Mouse (Mus musculus): ENCODE results near the gene Erg.

Erg gene

GRCm38 (mm10) chr16:95387008-95387407 lies 199.4 kb downstream of the Erg start:
- DNase-seq (ENCODE audit: low read depth) = no peak

GRCm38 (mm10) chr16:95385299-95385973 lies 201.0 kb downstream of the Erg start:
- DNase-seq (ENCODE audit: low read depth) = no peak

- DNase-seq (ENCODE audit: low read depth) = no peak
These were observed 201.7 kb downstream of the Erg start for GRCm38 (mm10) chr16:95384590-95385148.

GRCm38 (mm10) chr16:95382251-95382650 lies 204.1 kb downstream of the Erg start:
- DNase-seq (ENCODE audit: low read depth) = no peak

GRCm38 (mm10) chr16:95376834-95377233 lies 209.6 kb downstream of the Erg start:
- DNase-seq (ENCODE audit: low read depth) = no peak

GRCm38 (mm10) chr16:95376364-95376763 lies 210.0 kb downstream of the Erg start:
- no peak for DNase-seq (ENCODE audit: low read depth)

GRCm38 (mm10) chr16:95374646-95375045 lies 211.7 kb downstream of the Erg start:
- DNase-seq (ENCODE audit: low read depth) = no peak

GRCm38 (mm10) chr16:95372960-95373359 lies 213.4 kb downstream of the Erg start:
- DNase-seq (ENCODE audit: low read depth) = no peak

GRCm38 (mm10) chr16:95371713-95372112 lies 214.7 kb downstream of the Erg start:
- no peak for DNase-seq (ENCODE audit: low read depth)

- no peak for DNase-seq (ENCODE audit: low read depth)
These were observed 219.2 kb downstream of the Erg start for GRCm38 (mm10) chr16:95366989-95367765.

GRCm38 (mm10) chr16:95365214-95365613 lies 221.2 kb downstream of the Erg start:
- no peak for DNase-seq (ENCODE audit: low read depth)

- no peak for DNase-seq (ENCODE audit: low read depth)
These were observed 222.5 kb downstream of the Erg start for GRCm38 (mm10) chr16:95363632-95364465.

GRCm38 (mm10) chr16:95361950-95362349 lies 224.4 kb downstream of the Erg start:
- DNase-seq (ENCODE audit: low read depth) = no peak

- no peak for DNase-seq (ENCODE audit: low read depth)
These were observed 225.4 kb downstream of the Erg start for GRCm38 (mm10) chr16:95360940-95361489.

- DNase-seq (ENCODE audit: low read depth) = no peak
These were observed 226.1 kb downstream of the Erg start for GRCm38 (mm10) chr16:95360214-95360850.

GRCm38 (mm10) chr16:95356962-95357955 lies 229.1 kb downstream of the Erg start:
- no peak for DNase-seq (ENCODE audit: low read depth)

GRCm38 (mm10) chr16:95353838-95354237 lies 232.6 kb downstream of the Erg start:
- DNase-seq (ENCODE audit: low read depth) = no peak

- no peak for DNase-seq (ENCODE audit: low read depth)
These were observed 234.1 kb downstream of the Erg start for GRCm38 (mm10) chr16:95352266-95352665.

- peak; percentile 36 for DNase-seq (ENCODE audit: low read depth)
These were observed 235.9 kb downstream of the Erg start for GRCm38 (mm10) chr16:95350499-95350898.

GRCm38 (mm10) chr16:95349745-95350144 lies 236.6 kb downstream of the Erg start:
- no peak for DNase-seq (ENCODE audit: low read depth)

Data from c-Kit-positive CD71-negative TER-119-negative erythroid progenitor cells, embryonic 14.5 days (primary cell).